Mouse (Mus musculus) forebrain, embryonic 16.5 days (tissue): ENCODE results near the gene Nckap1. TPM values are rescaled to one million over a fixed set of nuclear protein-coding genes. Genes with fewer than 3 reads are reported as not detected.
"Not testable (repeated sequence)": the region's sequence is repeated elsewhere in the genome, so short reads cannot be mapped to it uniquely, and the experiment has no call there.

Experiments
- ATAC-seq: fragments of 200-750 bp; cut with Nextera tagmentation; 2 replicates; pipeline ENCODE4 v1.8.0; 2017; ENCODE audit warnings: mild to moderate bottlenecking, moderate library complexity
- H3K27ac ChIP-seq: fragments of 300-500 bp; sonication (generic); 2 replicates; pipeline ENCODE4 v1.5.1; 2014; ENCODE audit warnings: low read length, control low read depth
- H3K27me3 ChIP-seq: fragments of 300-500 bp; sonication (generic); replicated peaks from 2 replicates; pipeline ENCODE4 v1.6.1; 2014; ENCODE audit warnings: low read length; ENCODE audit not compliant: control insufficient read depth, insufficient read depth
- H3K36me3 ChIP-seq: fragments of 300-500 bp; sonication (generic); 2 replicates; pipeline ENCODE4 v1.6.1; 2014; ENCODE audit not compliant: control insufficient read depth, insufficient read depth
- H3K4me1 ChIP-seq: fragments of 300-500 bp; sonication (generic); replicated peaks from 2 replicates; pipeline ENCODE4 v1.6.1; 2014; ENCODE audit warnings: low read length; ENCODE audit not compliant: control insufficient read depth, insufficient read depth
- H3K4me2 ChIP-seq: fragments of 300-500 bp; sonication (generic); 2 replicates; pipeline ENCODE4 v1.6.1; 2014; ENCODE audit warnings: mild to moderate bottlenecking, low read length, control low read depth
- H3K4me3 ChIP-seq: fragments of 300-500 bp; sonication (generic); replicated peaks from 2 replicates; pipeline ENCODE4 v1.5.1; 2014; ENCODE audit warnings: mild to moderate bottlenecking, low read length, control low read depth
- H3K9ac ChIP-seq: fragments of 300-500 bp; sonication (generic); replicated peaks from 2 replicates; pipeline ENCODE4 v1.6.1; 2014; ENCODE audit warnings: low read depth, low read length, control low read depth
- H3K9me3 ChIP-seq: fragments of 300-500 bp; sonication (generic); 2 replicates; pipeline ENCODE4 v1.6.1; 2016; ENCODE audit warnings: low read length; ENCODE audit not compliant: control insufficient read depth
- WGBS: fragments of 180-500 bp; shearing (Covaris S2); extraction: QIAGEN DNeasy Blood & Tissue Kit; methylation state at CpG from one replicate; pipeline ENCODE4 v1.1.7; 2014; 5-methylcytosine and 5-hydroxymethylcytosine counted together
- polyA plus RNA-seq: library from polyadenylated mRNA; unstranded; fragments of >200 nt; fragmentation: Nextera tagmentation; extraction: Ambion mirVana; gene quantifications from 2 replicates; pipeline ENCODE4 v1.2.1, GENCODE M21; 2015

Gene Nckap1
- polyA plus RNA-seq, 1 experiment from 2014 or later: 103 TPM

GRCm38 (mm10) chr2:80536608-80537007 lies 44.6 kb downstream of the Nckap1 start:
- ATAC-seq: no peak
- no peak overlapping the region for H3K27ac ChIP-seq
- H3K9me3 ChIP-seq: no peaks in the 10 kb centered on the region

GRCm38 (mm10) chr2:80524275-80524674 lies 56.9 kb downstream of the Nckap1 start:
- Histone ChIP-seq H3K36me3 (peaks cover 48% of the 10 kb centered on the region), H3K27ac (no peak overlapping the region), H3K9me3 (0 out of 2 replicates have a peak, but pooled peaks cover 2% of the 10 kb centered on the region), H3K4me1 (no peaks in the 10 kb centered on the region), H3K4me3 (no peak overlapping the region), H3K27me3 (no peaks in the 10 kb centered on the region), H3K4me2 (no peak overlapping the region), H3K9ac (no peak overlapping the region)
- ATAC-seq: no peak
- 95% methylated on average over 9 of the region's 9 CpGs for WGBS

More at GRCm38 (mm10) chr2:80536608-80537007, 44.6 kb downstream of the Nckap1 start:
- no peaks in the 10 kb centered on the region for H3K4me1 ChIP-seq
- no peak overlapping the region for H3K4me2 ChIP-seq
- H3K36me3 ChIP-seq: peaks cover 15% of the 10 kb centered on the region
- no peak overlapping the region for H3K4me3 ChIP-seq
- 95% methylated on average over 2 of the region's 2 CpGs for WGBS
- no peaks in the 10 kb centered on the region for H3K27me3 ChIP-seq
- no peak overlapping the region for H3K9ac ChIP-seq

- Histone ChIP-seq H3K4me3 (no peak overlapping the region), H3K9ac (no peak overlapping the region), H3K36me3 (peaks cover 16% of the 10 kb centered on the region), H3K27me3 (no peaks in the 10 kb centered on the region), H3K9me3 (no peaks in the 10 kb centered on the region), H3K4me1 (no peaks in the 10 kb centered on the region), H3K4me2 (no peak overlapping the region), H3K27ac (no peak overlapping the region)
- no peak for ATAC-seq
- 71% methylated on average over 7 of the region's 7 CpGs for WGBS
These were observed 75.0 kb downstream of the Nckap1 start for GRCm38 (mm10) chr2:80506051-80506802.

GRCm38 (mm10) chr2:80502132-80502531 lies 79.0 kb downstream of the Nckap1 start:
- Histone ChIP-seq H3K9me3 (no peaks in the 10 kb centered on the region), H3K4me1 (no peaks in the 10 kb centered on the region), H3K27me3 (no peaks in the 10 kb centered on the region), H3K4me3 (no peak overlapping the region), H3K36me3 (peaks cover 13% of the 10 kb centered on the region), H3K27ac (no peak overlapping the region), H3K9ac (no peak overlapping the region), H3K4me2 (no peak overlapping the region)
- ATAC-seq: no peak
- 96% methylated on average over 4 of the region's 4 CpGs for WGBS

GRCm38 (mm10) chr2:80495304-80495703 lies 85.9 kb downstream of the Nckap1 start:
- 0 out of 2 replicates have a peak, but pooled peaks have one; percentile 26 for ATAC-seq
- H3K27ac ChIP-seq, H3K27me3 ChIP-seq, H3K9ac ChIP-seq, H3K4me1 ChIP-seq, H3K4me2 ChIP-seq, H3K36me3 ChIP-seq, H3K9me3 ChIP-seq, H3K4me3 ChIP-seq: not testable (repeated sequence)
- WGBS: 36% methylated on average over 7 of the region's 7 CpGs

- H3K4me1 ChIP-seq: no peaks in the 10 kb centered on the region
- no peak for ATAC-seq
- no peak overlapping the region for H3K4me3 ChIP-seq
- no peaks in the 10 kb centered on the region for H3K9me3 ChIP-seq
- 69% methylated on average over 5 of the region's 5 CpGs for WGBS
- H3K27me3 ChIP-seq: no peaks in the 10 kb centered on the region
- no peak overlapping the region for H3K9ac ChIP-seq
- no peak overlapping the region for H3K27ac ChIP-seq
- no peaks in the 10 kb centered on the region for H3K36me3 ChIP-seq
- no peak overlapping the region for H3K4me2 ChIP-seq
These were observed 94.3 kb downstream of the Nckap1 start for GRCm38 (mm10) chr2:80486851-80487250.

GRCm38 (mm10) chr2:80484951-80485350 lies 96.2 kb downstream of the Nckap1 start:
- 96% methylated on average over 5 of the region's 5 CpGs for WGBS
- no peak overlapping the region for H3K4me3 ChIP-seq
- H3K9ac ChIP-seq: no peak overlapping the region
- H3K4me2 ChIP-seq: no peak overlapping the region
- no peaks in the 10 kb centered on the region for H3K9me3 ChIP-seq
- no peaks in the 10 kb centered on the region for H3K36me3 ChIP-seq
- H3K27me3 ChIP-seq: no peaks in the 10 kb centered on the region
- no peak overlapping the region for H3K27ac ChIP-seq
- ATAC-seq: no peak
- H3K4me1 ChIP-seq: no peaks in the 10 kb centered on the region

- H3K4me1 ChIP-seq: no peaks in the 10 kb centered on the region
- WGBS: 36% methylated on average over 1 of the region's 1 CpGs
- no peak for ATAC-seq
These were observed 105.3 kb downstream of the Nckap1 start for GRCm38 (mm10) chr2:80475831-80476230.

GRCm38 (mm10) chr2:80474247-80474796 lies 106.9 kb downstream of the Nckap1 start:
- no peak for ATAC-seq
- Histone ChIP-seq H3K9ac (no peak overlapping the region), H3K27ac (no peak overlapping the region), H3K36me3 (no peaks in the 10 kb centered on the region), H3K9me3 (no peaks in the 10 kb centered on the region), H3K4me2 (no peak overlapping the region), H3K4me3 (no peak overlapping the region), H3K4me1 (no peaks in the 10 kb centered on the region), H3K27me3 (no peaks in the 10 kb centered on the region)
- 80% methylated on average over 5 of the region's 5 CpGs for whole genome bisulfite sequencing

More at GRCm38 (mm10) chr2:80475831-80476230, 105.3 kb downstream of the Nckap1 start:
- H3K4me3 ChIP-seq: no peak overlapping the region
- no peaks in the 10 kb centered on the region for H3K9me3 ChIP-seq
- H3K27me3 ChIP-seq: no peaks in the 10 kb centered on the region
- H3K27ac ChIP-seq: no peak overlapping the region
- no peak overlapping the region for H3K9ac ChIP-seq
- no peak overlapping the region for H3K4me2 ChIP-seq
- no peaks in the 10 kb centered on the region for H3K36me3 ChIP-seq
